Mouse (Mus musculus): ENCODE data around the gene Pdcd4.
"Not testable (repeated sequence)": the region's sequence is repeated elsewhere in the genome, so short reads cannot be mapped to it uniquely, and the experiment has no call there.

The Pdcd4 gene

GRCm38 (mm10) chr19:53901931-53902738, 10.1 kb downstream of the Pdcd4 start:
- DNase-seq (ENCODE audit: low spot score): no peak

GRCm38 (mm10) chr19:53902739-53903487, 10.9 kb downstream of the Pdcd4 start:
- DNase-seq (ENCODE audit: low spot score): peak; percentile 98

- peak; percentile 66 for DNase-seq (ENCODE audit: low spot score)
Measured at GRCm38 (mm10) chr19:53903507-53904321, 11.7 kb downstream of the Pdcd4 start.

- no peak for DNase-seq (ENCODE audit: low spot score)
Measured at GRCm38 (mm10) chr19:53904833-53905480, 12.9 kb downstream of the Pdcd4 start.

- DNase-seq (ENCODE audit: low spot score): no peak
Measured at GRCm38 (mm10) chr19:53906033-53906702, 14.1 kb downstream of the Pdcd4 start.

- not testable (repeated sequence) for DNase-seq (ENCODE audit: low spot score)
Measured at GRCm38 (mm10) chr19:53906703-53907070, 14.7 kb downstream of the Pdcd4 start.

GRCm38 (mm10) chr19:53914950-53915349, 22.9 kb downstream of the Pdcd4 start:
- DNase-seq (ENCODE audit: low spot score): no peak

GRCm38 (mm10) chr19:53919541-53919940, 27.5 kb downstream of the Pdcd4 start:
- no peak for DNase-seq (ENCODE audit: low spot score)

GRCm38 (mm10) chr19:53921996-53922395, 30.0 kb downstream of the Pdcd4 start:
- DNase-seq (ENCODE audit: low spot score): not testable (repeated sequence)

GRCm38 (mm10) chr19:53925338-53925751, 33.3 kb downstream of the Pdcd4 start:
- peak; percentile 78 for DNase-seq (ENCODE audit: low spot score)

GRCm38 (mm10) chr19:53926705-53927104, 34.7 kb downstream of the Pdcd4 start:
- no peak for DNase-seq (ENCODE audit: low spot score)

- DNase-seq (ENCODE audit: low spot score): no peak
Measured at GRCm38 (mm10) chr19:53929218-53929617, 37.2 kb downstream of the Pdcd4 start.

- DNase-seq (ENCODE audit: low spot score): no peak
Measured at GRCm38 (mm10) chr19:53933050-53933449, 41.0 kb downstream of the Pdcd4 start.

- no peak for DNase-seq (ENCODE audit: low spot score)
Measured at GRCm38 (mm10) chr19:53934046-53934445, 42.0 kb downstream of the Pdcd4 start.

- no peak for DNase-seq (ENCODE audit: low spot score)
Measured at GRCm38 (mm10) chr19:53939467-53939866, 47.4 kb downstream of the Pdcd4 start.

- no peak for DNase-seq (ENCODE audit: low spot score)
Measured at GRCm38 (mm10) chr19:53941139-53941538, 49.1 kb downstream of the Pdcd4 start.

GRCm38 (mm10) chr19:53942342-53942741, 50.3 kb downstream of the Pdcd4 start:
- no peak for DNase-seq (ENCODE audit: low spot score)

GRCm38 (mm10) chr19:53943802-53944785, 52.1 kb downstream of the Pdcd4 start, which contains the start of the genes Shoc2 and Bbip1:
Shoc2 (plus strand) TSS chr19:53944306.
Bbip1 (minus strand) TSS chr19:53944627.
- DNase-seq (ENCODE audit: low spot score): peak; percentile 99

GRCm38 (mm10) chr19:53944786-53945169, 52.7 kb downstream of the Pdcd4 start:
- no peak for DNase-seq (ENCODE audit: low spot score)
